In genomic region chr17:22739173-22739572, GRCm38 (mm10) we compare ENCODE assay signal across 8 mouse cellular contexts.
DNase-seq lines count a peak whose midpoint lies in the region; ATAC-seq and TF ChIP-seq lines count a peak whose summit lies in the region.

No protein-coding gene starts in this region.

- peak overlapping the region; percentile 82 for H3K9ac ChIP-seq in heart, embryonic 13.5 days
- H3K9ac ChIP-seq in hindbrain, embryonic 13.5 days = peak overlapping the region; percentile 82

- TF ChIP-seq CTCF in Patski (IDR thresholded peaks at IDR 0.05) = no peak

- peak overlapping the region; percentile 83 for H3K27ac ChIP-seq in heart, embryonic 13.5 days (replicated peaks)
- peak overlapping the region; percentile 95 for H3K27ac ChIP-seq in hindbrain, embryonic 13.5 days
- peak overlapping the region; percentile 87 for H3K27ac ChIP-seq in midbrain, embryonic 10.5 days (replicated peaks)

- peak overlapping the region; percentile 64 for H3K4me3 ChIP-seq in heart, embryonic 13.5 days
- peak overlapping the region; percentile 65 for H3K4me3 ChIP-seq in hindbrain, embryonic 13.5 days
- H3K4me3 ChIP-seq in midbrain, embryonic 10.5 days = peak overlapping the region; percentile 68

- peaks cover 8% of the 10 kb centered on the region for H3K4me1 ChIP-seq in heart, embryonic 13.5 days
- H3K4me1 ChIP-seq in hindbrain, embryonic 13.5 days (replicated peaks) = peaks cover 7% of the 10 kb centered on the region
- H3K4me1 ChIP-seq in midbrain, embryonic 10.5 days = peaks cover 11% of the 10 kb centered on the region

- H3K36me3 ChIP-seq in heart, embryonic 13.5 days = peaks cover 16% of the 10 kb centered on the region
- peaks cover 25% of the 10 kb centered on the region for H3K36me3 ChIP-seq in hindbrain, embryonic 13.5 days
- H3K36me3 ChIP-seq in midbrain, embryonic 10.5 days = peaks cover 22% of the 10 kb centered on the region

- no peaks in the 10 kb centered on the region for H3K9me3 ChIP-seq in heart, embryonic 13.5 days
- peaks cover 10% of the 10 kb centered on the region; the same call in 1 of the 2 replicates for H3K9me3 ChIP-seq in hindbrain, embryonic 13.5 days
- H3K9me3 ChIP-seq in midbrain, embryonic 10.5 days (replicated peaks) = peaks cover 23% of the 10 kb centered on the region

- in situ Hi-C loops in Patski (cut with MboI; ENCODE audit: low pct_unique_long_range_greater_than_20kb) = no loop called here

- H3K4me2 ChIP-seq in heart, embryonic 13.5 days = peak overlapping the region; percentile 67
- peak overlapping the region; percentile 61 for H3K4me2 ChIP-seq in hindbrain, embryonic 13.5 days

- ATAC-seq in heart, embryonic 13.5 days (ENCODE audit: extremely low read depth, insufficient number of reproducible peaks, low FRiP score, low TSS enrichment) = no peak
- peak; percentile 28 for ATAC-seq in Patski
- peak; percentile 22; the same call in 1 of the 2 replicates for ATAC-seq in hindbrain, embryonic 13.5 days (ENCODE audit: low FRiP score)

- CTCF ChIA-PET in Patski (lab: Charles Lee) = no interaction called here

- 11% methylated on average over 12 of the region's 12 CpGs for WGBS in heart, embryonic 13.5 days
- WGBS in hindbrain, embryonic 13.5 days = 16% methylated on average over 12 of the region's 12 CpGs
- WGBS in midbrain, embryonic 10.5 days = 20% methylated on average over 12 of the region's 12 CpGs

- POLR2A ChIA-PET in Patski (lab: Charles Lee) = no interaction called here

- H3K27me3 ChIP-seq in heart, embryonic 13.5 days (replicated peaks) = no peaks in the 10 kb centered on the region
- H3K27me3 ChIP-seq in Patski = no peaks in the 10 kb centered on the region
- no peaks in the 10 kb centered on the region for H3K27me3 ChIP-seq in hindbrain, embryonic 13.5 days
- no peaks in the 10 kb centered on the region for H3K27me3 ChIP-seq in midbrain, embryonic 10.5 days (ENCODE audit: low read depth, poor library complexity, severe bottlenecking)

- no peak for DNase-seq in heart, adult 18-20 months
- no peak for DNase-seq in Patski (ENCODE audit: low read depth, low spot score)
- DNase-seq in midbrain, embryonic 10.5 days (ENCODE audit: low spot score) = no peak
- no peak for DNase-seq in layer of hippocampus, adult 9-10 months (ENCODE audit: low spot score)
- no peak for DNase-seq in cerebellum, adult 9-10 months
- no peak for DNase-seq in left cerebral cortex, adult 9 months (ENCODE audit: low spot score in 2 of 2)
